Mouse (Mus musculus) activated CD4-positive, CD25-positive, alpha-beta regulatory T cell, adult 4 months (primary cell): ENCODE results near the gene Atp1a4. TPM values are rescaled to one million over a fixed set of nuclear protein-coding genes. Genes with fewer than 3 reads are reported as not detected.

ENCODE experiments used
- ATAC-seq: one replicate; pipeline ENCODE4 v1.8.0; 2017
- polyA plus RNA-seq, 2 experiments: library from polyadenylated mRNA; unstranded; fragments of 100-300 nt; shearing (Covaris generic); gene quantifications; one replicate each; pipeline ENCODE4 v1.2.1; 2017

Gene Atp1a4
- polyA plus RNA-seq, 2 experiments from 2014 or later: not detected

DNA sequence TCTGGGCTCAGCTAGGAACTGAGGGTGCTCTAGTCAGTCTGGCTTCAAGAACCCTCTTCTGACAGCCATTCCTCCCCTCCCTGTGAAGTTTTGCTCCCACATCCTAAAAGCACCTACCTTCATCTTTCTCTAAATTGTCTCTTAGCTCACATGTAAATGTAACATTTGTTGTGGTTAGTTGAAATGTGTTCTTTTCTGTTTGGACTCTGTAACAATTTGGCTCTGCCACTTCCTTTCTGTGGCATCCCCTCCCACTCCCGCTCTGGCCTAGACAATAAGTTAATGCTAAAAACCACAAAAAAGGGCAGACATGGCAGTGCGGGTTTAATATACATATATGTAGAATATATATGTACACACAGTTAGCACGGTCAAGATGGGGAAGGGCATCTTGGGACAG is 61.1 kb downstream of the Atp1a4 start:
- ATAC-seq: no peak

DNA sequence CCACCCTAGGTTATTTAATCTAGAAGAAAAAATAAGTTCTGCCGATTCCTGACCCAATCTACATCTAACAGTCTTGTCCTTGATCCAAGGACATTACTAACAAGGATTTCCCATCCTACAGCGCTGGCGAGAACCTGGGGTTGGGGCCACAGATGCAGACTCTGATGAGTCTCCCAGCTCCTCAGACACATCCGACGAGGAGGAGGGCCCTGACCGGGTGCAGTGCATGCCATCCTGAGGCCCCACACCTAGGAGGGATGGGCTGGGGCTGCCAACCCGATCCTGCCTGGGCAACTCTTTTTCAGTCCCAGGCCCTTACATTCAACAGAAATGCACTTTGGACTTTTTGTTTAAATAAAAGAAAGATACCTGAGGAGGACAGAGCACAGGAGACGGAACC is 63.8 kb downstream of the Atp1a4 start:
- no peak for ATAC-seq

DNA sequence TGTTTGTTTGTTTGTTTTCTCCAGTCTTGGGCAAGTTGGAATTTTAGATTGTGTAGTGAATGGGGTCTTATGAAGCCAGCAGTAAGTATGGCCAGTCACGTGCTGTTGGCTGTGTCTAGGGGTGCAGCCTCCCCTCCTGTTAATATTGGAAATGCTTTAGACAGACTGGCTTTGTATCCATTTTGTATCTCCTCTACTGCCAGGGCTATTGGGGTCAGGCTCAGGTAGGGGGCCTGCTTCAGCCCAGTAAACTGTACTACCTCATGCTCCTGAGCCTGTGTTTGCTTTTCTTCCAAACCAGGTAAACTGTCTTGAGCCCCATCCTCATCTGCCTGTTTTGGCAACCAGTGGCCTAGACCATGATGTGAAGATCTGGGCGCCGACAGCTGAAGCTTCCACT is 66.0 kb downstream of the Atp1a4 start:
- ATAC-seq: no peak

DNA sequence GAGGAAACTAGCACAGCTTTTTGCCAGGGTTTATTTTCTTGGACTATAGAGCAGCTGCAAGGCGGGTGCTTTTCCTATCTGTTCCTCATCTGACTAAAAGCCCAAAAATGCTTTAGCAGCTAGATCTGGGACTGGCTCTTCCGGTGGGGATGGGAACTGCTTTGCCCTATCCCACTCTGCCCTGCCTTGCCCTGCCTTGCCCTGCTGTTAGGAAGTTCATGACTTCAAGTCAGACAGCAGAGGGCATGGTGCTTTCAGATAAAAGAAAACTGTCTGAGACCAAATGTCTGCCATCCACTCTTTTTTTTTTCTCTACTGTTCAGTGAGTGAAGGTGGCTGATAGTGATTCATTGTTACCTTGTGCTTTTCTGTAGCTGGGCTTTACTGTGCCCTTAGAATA is 66.6 kb downstream of the Atp1a4 start:
- ATAC-seq: no peak

DNA sequence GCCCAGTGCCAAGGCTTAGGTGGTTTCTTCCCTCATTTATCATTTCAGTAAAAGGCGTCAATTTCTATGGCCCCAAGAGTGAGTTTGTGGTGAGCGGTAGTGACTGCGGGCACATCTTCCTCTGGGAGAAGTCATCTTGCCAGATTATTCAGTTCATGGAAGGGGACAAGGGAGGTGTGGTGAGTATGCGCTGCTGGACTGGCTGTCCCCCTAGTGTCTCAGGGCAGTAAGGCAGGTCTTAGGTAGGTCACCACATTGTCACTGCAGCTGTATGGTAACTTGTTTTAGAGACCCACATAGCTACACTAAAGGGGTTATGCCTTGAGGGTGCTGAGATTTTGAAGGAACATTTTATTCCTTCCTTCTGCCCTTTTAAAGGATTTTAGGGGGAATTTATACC is 69.3 kb downstream of the Atp1a4 start:
- ATAC-seq: no peak

DNA sequence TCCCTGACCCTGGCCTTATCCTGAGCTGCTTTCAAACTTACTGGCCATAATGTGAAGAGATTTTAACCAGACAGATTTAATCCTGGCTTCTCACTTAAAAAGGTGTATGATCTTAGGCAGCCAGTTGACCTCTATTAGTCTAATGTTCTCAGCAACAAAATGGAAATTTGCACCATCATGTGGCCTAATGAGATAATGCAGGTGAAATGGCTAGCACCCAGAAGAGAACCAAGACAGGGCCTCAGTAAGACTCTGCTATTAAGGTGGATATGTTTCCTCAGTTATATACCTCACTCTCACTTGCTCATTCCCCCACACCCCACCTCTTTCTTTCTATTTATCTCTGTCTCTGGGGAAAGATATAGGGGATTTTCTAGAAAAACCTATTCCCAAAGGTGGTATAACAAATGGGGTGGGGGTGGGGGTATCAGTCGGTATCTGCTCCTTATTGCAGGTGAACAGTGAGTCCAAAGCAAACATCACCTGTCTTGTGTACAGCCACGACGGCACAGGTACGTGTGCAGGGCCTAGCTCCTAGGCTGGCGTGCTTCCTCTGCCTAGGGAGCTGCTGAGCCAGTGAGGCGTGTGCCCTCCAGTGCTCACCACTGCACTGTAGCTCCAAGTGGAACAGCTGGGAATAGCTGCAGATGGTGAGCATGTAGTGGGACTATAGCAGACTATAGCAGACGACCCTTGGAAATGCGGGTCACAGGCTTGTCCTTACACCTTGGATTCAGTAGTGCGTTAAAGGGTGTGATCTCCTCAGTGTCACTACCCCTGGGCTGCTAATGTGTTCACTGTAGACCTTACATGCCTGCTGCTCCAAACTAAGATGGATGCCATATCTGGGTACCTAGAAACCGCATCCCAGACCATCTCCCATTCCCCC is 71.6 kb downstream of the Atp1a4 start:
- ATAC-seq: peak; percentile 28

DNA sequence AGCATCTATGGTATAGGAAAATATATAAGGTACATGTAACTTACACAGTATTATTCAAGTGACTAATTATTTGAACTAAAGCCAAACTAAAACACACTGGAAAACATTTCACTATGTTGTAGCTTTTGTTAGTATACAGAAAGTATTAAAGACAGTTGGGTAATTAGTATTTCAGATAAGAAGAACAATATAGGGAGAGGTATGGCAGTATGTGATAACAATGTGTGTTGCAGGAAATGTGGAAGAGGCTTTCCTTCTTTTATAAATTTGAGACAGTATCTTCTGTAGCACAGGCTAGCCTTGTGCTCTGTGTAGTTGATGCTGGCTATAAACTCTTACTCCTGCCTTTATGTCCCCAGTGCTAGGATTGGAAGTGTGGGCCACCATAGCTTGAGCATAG is 74.3 kb downstream of the Atp1a4 start:
- no peak for ATAC-seq

DNA sequence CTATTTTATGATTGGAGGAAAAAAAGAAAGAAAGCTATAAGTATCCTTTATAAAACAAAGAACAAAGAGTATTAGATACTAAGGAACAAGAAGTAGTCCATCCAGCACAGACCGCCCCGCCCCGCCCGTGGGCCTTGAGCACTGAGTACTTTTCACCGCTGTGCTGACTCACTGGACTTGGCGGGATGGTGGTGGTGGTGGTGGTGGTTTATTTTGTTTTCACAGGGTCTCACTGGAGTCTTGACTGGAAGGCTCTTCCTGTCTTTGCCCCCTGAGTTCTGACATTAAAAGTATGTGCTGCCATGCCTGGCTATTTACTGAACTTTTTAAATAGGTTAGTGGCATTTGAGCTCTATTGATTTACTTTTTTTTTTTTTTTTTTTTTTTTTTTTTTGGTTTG is 75.2 kb downstream of the Atp1a4 start:
- ATAC-seq: no peak

DNA sequence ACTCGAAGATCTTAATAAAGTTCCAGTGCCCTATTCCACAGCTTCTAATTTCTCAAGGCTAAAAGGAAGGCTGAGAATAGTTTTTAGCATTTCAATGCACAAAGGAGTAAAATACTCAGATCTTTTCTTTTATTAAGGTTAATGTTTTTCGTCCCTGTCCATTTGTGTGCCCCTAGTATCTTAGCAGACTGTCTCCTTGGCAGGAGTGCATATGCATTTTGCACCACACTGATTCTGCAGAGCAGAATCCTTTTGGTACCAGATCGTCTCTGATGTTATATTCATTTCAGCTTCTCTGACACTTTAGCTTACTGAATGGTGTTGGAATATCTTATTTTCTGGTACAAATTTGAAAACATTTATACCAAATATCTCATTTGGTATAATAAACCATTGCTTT is 76.4 kb downstream of the Atp1a4 start:
- ATAC-seq: no peak

DNA sequence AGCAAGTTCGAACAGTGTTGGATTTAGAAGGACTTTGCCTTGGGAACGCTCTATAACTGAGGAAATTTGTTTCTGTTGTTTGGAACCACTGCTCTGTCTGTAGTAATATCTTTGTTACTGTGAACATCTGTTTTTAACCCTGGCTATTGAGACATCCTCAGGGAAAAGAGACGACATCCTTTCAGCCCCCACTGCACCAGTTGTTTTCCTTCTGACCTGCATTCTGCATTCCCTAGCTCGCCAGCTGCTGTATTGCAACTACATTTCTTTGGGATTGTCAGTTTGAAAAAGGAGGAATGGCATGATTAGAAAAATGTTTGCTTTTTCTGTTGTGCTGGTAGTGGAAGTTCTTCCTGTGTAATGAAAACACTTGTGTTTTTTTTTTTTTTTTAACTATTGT is 77.3 kb downstream of the Atp1a4 start:
- ATAC-seq: no peak

DNA sequence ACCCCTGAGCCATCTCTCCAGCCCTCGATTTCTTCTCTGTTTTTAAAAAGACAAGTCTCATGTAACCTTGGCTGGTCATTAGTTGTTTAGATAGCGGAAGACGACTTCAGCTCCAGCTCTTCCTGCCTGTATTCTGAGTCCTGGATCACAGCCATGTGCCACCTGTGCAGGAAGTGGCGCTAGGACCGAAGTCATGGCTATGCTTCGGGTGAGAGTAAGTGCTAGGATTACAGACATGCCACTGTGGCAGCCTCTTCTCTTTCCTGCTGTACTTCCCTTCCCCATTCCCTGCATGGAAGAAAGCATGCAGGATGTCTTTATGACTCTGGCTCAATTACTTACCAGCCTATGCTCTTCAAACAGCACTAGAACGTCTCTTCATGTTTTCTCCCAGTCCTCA is 79.1 kb downstream of the Atp1a4 start:
- ATAC-seq: no peak

DNA sequence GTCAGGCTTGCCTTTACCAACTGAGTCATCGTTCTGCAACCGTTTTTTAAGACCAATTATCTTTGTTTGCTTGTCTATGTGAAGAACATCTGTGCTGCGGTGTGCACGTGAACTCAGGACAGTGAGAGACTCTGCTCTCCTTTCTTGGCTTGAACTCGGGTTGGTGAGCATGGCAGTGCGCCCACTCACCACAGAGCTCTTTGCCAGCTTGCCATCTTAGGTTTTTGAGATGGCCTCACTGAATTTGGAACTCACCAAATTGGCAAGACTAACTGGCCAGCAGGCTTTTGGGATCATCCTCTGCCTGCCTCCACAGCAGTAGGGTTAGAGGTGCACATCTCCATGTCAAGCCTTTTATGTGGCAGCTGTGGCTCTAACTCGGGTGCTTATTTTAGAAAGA is 80.4 kb downstream of the Atp1a4 start:
- ATAC-seq: no peak

Other genes with a start within 250 kb of the Atp1a4 start
- gene Vangl2, start 230.0 kb downstream of the Atp1a4 start, polyA plus RNA-seq: 1 to 10 TPM in 1 of 2 experiments, under 1 TPM in 1; 0.62 to 1.0 TPM
- not detected for gene Nhlh1, start 200.8 kb downstream of the Atp1a4 start, polyA plus RNA-seq
- 100 to 1,000 TPM in 1 of 2 experiments, 10 to 100 TPM in 1; 84.6 to 111 TPM for gene Copa, start 175.9 kb downstream of the Atp1a4 start, polyA plus RNA-seq
- 100 to 1,000 TPM in 1 of 2 experiments, 10 to 100 TPM in 1; 97.2 to 108 TPM for gene Ncstn, start 175.6 kb downstream of the Atp1a4 start, polyA plus RNA-seq
- gene Pex19, start 131.7 kb downstream of the Atp1a4 start, polyA plus RNA-seq: 10 to 100 TPM; 68.1 to 70.7 TPM
- 10 to 100 TPM; 51.0 to 78.8 TPM for gene Dcaf8, start 110.3 kb downstream of the Atp1a4 start, polyA plus RNA-seq
- 10 to 100 TPM; 42.0 to 43.1 TPM for gene Pea15a, start 51.6 kb downstream of the Atp1a4 start, polyA plus RNA-seq
- not detected for gene Casq1, start 38.5 kb downstream of the Atp1a4 start, polyA plus RNA-seq
- 1 to 10 TPM; 3.4 to 3.8 TPM for gene Igsf8, start 3.2 kb upstream of the Atp1a4 start, polyA plus RNA-seq
- gene Atp1a2, start 39.6 kb upstream of the Atp1a4 start, polyA plus RNA-seq: under 1 TPM; 0.08 to 0.12 TPM
- gene Kcnj9, start 70.9 kb upstream of the Atp1a4 start, polyA plus RNA-seq: under 1 TPM in 1 of 2 experiments, not detected in 1; 0.08 TPM
- gene Kcnj10, start 82.8 kb upstream of the Atp1a4 start, polyA plus RNA-seq: under 1 TPM in 1 of 2 experiments, not detected in 1; 0.15 TPM
- gene Pigm, start 118.1 kb upstream of the Atp1a4 start, polyA plus RNA-seq: 1 to 10 TPM; 5.6 to 7.3 TPM
- gene Slamf9, start 216.9 kb upstream of the Atp1a4 start, polyA plus RNA-seq: under 1 TPM in 1 of 2 experiments, not detected in 1; 0.25 TPM
- gene Igsf9, start 223.4 kb upstream of the Atp1a4 start, polyA plus RNA-seq: not detected
- gene Tagln2, start 241.6 kb upstream of the Atp1a4 start, polyA plus RNA-seq: 100 to 1,000 TPM; 319 to 387 TPM